Mouse (Mus musculus): ENCODE measurements around the gene Faap24.
A peak's percentile ranks its signal among the peaks of the same experiment; 100 is the strongest.

Gene Faap24

DNA sequence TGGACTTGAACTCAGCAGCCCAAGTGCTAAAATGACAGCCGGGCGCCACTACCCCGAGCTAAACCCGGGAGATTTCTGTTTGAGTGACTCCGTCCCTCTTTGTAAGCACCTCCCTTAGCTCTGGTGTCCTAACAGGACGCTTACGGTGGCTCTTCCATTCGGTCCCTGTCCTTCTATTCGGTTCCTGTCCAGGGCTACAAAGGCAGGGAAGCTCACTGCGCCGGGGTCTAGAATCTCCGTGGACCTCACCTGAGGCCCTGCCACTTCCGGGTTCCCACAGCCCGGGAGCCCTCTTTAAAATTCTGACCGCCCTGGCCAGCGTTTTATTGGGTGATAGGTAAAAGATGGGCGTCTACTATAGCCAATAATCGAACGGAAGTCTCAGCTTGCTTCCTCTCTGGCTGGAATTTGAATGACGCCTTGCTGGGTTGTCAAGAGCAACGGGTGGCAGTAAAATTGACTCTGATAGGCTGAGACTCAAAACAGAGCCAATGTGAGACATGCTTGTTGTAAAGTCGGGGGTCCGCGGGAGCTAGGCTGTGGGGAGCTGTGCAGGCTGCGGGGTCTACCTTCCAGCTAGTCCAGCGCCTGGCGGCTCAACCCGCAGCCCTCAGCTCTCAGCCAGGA is at the start of gene Faap24, which contains the start of gene Cep89:
Gene Faap24, minus strand, starts transcription at position 295 of the 627 bp plus-strand sequence.
Gene Cep89, plus strand, starts transcription at position 494 of the 627 bp plus-strand sequence.
- DNase-seq (ENCODE audit: inconsistent age in 2 of 2, low spot score in 1 of 2), result peak; percentile 94 to 99

GRCm38 (mm10) chr7:35435266-35435665 is 38.6 kb upstream of the Faap24 start:
- no peak for DNase-seq (ENCODE audit: inconsistent age in 2 of 2, low spot score in 1 of 2)

- no peak for DNase-seq (ENCODE audit: inconsistent age in 2 of 2, low spot score in 1 of 2)
These were observed 31.5 kb upstream of the Faap24 start for GRCm38 (mm10) chr7:35428146-35428545.

GRCm38 (mm10) chr7:35423071-35423470 is 26.4 kb upstream of the Faap24 start:
- no peak for DNase-seq (ENCODE audit: inconsistent age in 2 of 2, low spot score in 1 of 2)

GRCm38 (mm10) chr7:35416654-35416948 is 20.0 kb upstream of the Faap24 start:
- no peak for DNase-seq (ENCODE audit: inconsistent age in 2 of 2, low spot score in 1 of 2)

- DNase-seq (ENCODE audit: inconsistent age in 2 of 2, low spot score in 1 of 2), result peak in 1 of 2 experiments; percentile 87
These were observed 19.4 kb upstream of the Faap24 start for GRCm38 (mm10) chr7:35415801-35416653.

GRCm38 (mm10) chr7:35415226-35415625 is 18.6 kb upstream of the Faap24 start:
- DNase-seq (ENCODE audit: inconsistent age in 2 of 2, low spot score in 1 of 2), result no peak

DNA sequence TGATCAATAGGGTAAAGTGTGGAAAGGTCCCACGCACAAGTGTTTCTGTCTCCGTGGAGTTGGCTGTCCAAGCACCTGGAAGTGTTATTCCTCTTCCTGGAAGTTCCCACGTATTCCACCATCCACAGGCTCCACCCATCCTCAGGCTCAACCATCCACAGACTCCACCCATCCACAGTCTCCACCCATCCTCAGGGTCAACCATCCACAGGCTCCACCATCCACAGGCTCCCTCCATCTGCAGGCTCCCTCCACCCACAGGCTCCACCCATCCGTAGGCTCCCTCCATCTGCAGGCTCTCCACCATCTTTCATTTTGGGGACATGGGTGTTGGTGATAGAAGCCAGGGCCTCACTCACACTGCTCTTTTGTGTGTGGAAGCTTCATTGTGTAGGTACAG is 4.5 kb upstream of the Faap24 start:
- no peak for DNase-seq (ENCODE audit: inconsistent age in 2 of 2, low spot score in 1 of 2)

- DNase-seq (ENCODE audit: inconsistent age in 2 of 2, low spot score in 1 of 2), result peak in 1 of 2 experiments; percentile 68
These were observed 741 bp downstream of the Faap24 start for GRCm38 (mm10) chr7:35395734-35396456.

GRCm38 (mm10) chr7:35392935-35393334 is 3.7 kb downstream of the Faap24 start:
- DNase-seq (ENCODE audit: inconsistent age in 2 of 2, low spot score in 1 of 2), result peak in 1 of 2 experiments; percentile 72

DNA sequence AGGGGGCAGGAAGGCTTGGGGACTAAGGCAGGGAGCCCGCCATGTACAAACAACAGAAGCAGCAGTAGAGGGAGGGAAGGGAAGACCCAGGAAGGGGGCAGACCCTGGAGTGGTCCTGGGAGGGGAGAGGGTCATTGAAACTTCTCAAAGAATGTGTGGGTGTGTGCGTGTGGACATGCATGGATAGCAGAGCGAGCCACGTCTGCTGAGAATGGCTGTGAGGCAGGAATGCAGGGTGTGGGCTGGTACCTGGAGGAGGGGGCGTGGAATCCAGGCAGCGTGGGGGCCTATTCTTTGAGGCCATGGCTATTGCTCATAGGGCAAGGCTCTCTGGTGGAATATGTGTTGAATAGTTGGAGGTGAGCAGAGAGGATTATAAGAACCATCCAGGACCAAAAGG is 7.9 kb downstream of the Faap24 start:
- no peak for DNase-seq (ENCODE audit: inconsistent age in 2 of 2, low spot score in 1 of 2)

GRCm38 (mm10) chr7:35386525-35386952 is 10.1 kb downstream of the Faap24 start:
- peak in 1 of 2 experiments; percentile 11 for DNase-seq (ENCODE audit: inconsistent age in 2 of 2, low spot score in 1 of 2)

DNA sequence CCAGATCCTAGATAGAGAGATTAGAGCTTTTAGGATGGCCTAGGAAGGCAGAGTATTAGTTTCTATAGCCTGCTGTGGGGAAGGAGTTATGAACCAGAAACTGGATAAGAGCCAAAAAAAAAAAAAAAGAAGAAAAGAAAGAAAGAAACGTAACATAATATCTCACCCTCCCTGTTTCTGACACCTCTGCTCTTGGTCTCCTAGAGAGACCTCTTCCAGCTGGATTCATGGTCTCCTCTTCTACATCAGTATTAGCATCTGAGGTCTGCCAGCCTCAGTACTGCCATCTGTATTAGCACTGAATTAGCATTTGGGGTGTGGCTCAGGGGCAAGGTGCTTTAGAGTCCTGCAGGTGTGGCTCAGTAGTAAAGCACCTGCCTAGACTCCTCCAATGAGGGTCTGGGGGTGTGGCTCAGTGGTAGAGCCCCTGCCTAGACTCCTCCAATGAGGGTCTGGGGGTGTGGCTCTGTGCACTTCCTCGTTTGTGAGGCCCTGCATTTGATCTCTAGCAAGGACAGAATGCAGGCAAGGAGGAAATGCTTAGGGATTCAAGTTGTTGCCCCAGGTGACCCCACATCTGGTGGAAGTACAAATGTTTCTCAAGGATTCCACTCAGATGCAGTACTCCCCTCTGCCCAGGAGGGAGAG is 13.8 kb downstream of the Faap24 start:
- DNase-seq (ENCODE audit: inconsistent age in 2 of 2, low spot score in 1 of 2), result no peak

DNA sequence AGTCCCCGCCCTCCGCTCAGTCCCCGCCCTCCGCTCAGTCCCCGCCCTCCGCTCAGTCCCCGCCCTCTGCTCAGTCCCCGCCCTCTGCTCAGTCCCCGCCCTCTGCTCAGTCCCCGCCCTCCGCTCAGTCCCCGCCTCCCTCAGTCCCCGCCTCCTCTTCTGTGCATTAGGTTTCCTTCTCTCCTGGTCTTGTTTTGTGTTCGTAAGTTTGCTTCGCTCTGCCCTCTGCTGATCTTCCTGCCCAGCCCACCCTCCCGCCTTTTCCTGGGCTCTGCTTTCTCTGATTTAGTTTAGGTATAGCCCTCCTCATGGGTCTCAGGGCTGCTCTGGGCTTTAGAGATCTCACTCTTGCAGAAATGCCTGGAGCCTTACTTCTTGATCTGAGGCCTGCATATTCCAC is 14.8 kb downstream of the Faap24 start:
- DNase-seq (ENCODE audit: inconsistent age in 2 of 2, low spot score in 1 of 2), result no peak

GRCm38 (mm10) chr7:35380351-35380750 is 16.3 kb downstream of the Faap24 start:
- DNase-seq (ENCODE audit: inconsistent age in 2 of 2, low spot score in 1 of 2), result no peak

DNA sequence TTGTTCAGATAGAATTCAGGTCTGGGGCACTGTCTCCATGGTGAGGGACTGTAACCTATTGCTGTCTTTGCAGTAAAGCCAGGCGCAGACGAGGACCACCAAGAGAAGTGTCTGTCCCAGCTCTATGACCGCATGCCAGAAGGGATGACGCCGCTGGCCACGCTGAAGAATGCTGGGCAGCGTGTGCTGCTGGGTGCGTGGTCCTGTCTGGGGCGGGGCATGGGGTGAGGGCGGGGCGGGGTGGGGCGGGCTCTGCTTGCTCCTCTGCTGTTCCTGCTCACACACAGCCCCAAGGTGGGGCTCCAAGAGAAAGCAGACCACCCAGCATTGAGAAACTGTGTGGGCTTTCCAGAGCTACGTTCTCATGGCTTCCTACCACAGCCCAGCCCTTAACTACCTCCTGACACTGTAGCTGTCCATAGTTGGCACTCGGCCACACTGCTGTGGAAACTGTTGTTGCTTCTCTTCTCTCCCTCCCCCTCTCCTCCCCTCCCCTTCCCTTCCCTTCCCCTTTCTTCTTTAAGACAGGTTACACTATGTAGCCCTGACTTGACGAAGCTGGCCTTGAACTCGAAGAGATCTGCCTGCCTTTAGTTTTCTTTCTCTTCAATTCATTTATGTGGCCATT is 17.0 kb downstream of the Faap24 start:
- peak in 1 of 2 experiments; percentile 44 for DNase-seq (ENCODE audit: inconsistent age in 2 of 2, low spot score in 1 of 2)

DNA sequence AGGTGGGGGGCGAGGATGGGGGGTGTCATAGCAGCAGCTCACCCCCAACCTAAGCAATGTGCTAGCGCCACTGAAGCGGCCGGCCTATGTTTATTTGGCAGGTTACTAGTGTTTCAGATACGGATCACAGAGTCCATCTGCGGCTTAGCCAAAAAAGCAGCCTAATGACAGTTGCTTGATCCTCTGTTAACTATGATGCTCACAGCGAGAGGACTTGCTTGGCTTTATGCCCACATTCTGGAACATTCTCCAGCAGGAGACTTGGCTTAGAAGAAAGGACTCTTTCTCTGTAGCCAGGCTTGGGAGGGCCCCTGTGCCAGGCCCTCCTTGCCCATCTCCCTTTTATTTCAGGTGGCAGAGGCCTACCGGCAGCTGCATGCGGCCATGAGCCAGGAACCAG is 20.0 kb downstream of the Faap24 start:
- no peak for DNase-seq (ENCODE audit: inconsistent age in 2 of 2, low spot score in 1 of 2)

DNA sequence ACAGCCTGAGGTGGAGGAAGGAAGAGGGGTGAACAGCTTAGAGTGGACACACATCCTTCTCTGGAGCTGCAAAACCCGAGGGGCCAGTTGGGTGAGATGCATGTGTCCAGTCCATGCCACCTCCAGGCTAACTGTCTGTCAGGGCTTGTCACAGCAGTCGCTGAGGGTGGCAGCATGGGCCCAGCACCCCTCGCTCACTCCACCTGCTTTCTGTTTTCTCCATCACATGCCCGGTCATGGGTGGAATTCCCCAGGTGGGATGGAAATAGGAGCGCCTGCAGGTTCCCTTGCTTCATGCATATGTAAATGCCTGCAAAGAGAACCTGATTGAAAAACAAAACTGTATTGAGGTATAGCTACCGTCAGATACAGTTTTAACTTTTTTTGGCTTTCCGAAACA is 22.4 kb downstream of the Faap24 start:
- no peak for DNase-seq (ENCODE audit: inconsistent age in 2 of 2, low spot score in 1 of 2)

DNA sequence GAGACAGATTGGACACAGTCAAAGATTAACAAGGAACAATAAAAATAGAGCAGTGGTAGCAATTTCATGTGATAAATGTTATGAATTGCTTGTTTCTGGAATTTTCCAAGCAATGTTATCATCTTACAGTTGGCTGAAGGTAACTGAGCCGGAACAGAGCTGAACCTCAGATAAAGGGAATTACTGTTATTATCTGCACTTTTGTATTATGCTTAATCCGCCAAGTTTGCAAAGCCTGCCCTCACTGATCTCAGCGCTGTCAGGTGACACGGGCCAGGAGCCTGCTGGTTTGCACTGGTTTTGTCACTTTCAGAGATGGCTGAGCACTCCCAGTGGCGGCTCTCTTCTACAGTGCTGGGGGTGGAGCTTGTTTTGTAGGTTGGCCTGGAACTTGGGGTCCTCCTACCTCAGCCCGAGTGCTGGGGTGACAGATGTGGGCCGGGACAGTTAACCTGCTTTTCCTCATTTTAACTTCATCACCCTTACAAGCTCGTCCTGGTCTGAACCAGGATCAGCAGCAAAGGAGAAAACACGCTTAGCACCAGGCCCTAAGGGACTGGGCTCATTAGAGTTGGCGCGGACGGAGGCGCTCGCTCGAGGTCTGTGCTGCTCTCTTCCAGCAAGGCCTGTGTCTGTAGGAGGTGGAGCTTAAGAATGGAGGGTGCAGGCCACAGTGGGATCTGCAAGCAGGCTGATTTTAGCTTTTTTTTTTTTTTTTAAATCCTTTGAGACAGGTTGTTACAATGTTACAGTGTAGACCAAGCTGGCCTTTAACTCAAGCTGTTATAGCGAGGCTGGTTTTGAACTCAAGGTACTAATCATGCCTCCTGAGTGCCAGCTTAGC is 23.3 kb downstream of the Faap24 start:
- DNase-seq (ENCODE audit: inconsistent age in 2 of 2, low spot score in 1 of 2), result no peak

DNA sequence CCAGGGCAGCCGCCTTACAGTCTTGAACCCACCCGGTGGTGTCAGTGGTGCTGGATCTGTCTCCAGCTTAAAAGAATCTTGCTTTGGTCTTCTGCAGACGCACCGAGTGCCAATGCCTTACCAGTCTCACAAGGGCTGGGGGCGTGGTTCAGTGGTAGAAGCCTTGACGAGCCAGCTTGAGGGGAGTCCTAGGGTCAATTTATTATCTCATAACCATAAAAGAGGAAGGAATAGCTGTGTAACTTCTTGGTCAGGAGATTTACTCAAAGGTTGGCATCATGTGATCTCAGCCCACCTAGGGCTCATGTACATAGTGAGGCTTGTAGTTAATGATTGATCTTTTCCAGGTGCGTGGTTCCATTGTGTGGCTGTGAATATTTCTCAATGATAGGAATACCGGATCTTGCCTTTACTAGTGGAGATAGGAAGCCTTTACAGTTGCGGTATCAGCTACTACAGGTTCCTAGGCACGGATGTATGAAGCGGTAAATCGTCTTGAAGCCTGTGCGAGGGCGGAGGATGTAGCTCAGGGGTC is 24.1 kb downstream of the Faap24 start:
- DNase-seq (ENCODE audit: inconsistent age in 2 of 2, low spot score in 1 of 2), result no peak

Data from adrenal gland, adult (tissue).